Mouse (Mus musculus) embryonic stem cell, embryonic (primary cell): ENCODE measurements around the gene Ankrd13c.
"Not testable (repeated sequence)": the region's sequence is repeated elsewhere in the genome, so short reads cannot be mapped to it uniquely, and the experiment has no call there.

Experiments
- CTCF ChIA-PET, 4 experiments: fragments of 300-600 bp in 2 of 4; fragments of 350-600 bp in 2 of 4; sonication (Branson Sonifier 250); formaldehyde crosslinking; loops; one replicate each; lab custom pipeline; 2022; ENCODE audit warnings: inconsistent platforms in 2 of 4; lab: Charles Lee
- POLR2A ChIA-PET, 4 experiments: fragments of 300-600 bp in 2 of 4; fragments of 350-600 bp in 2 of 4; sonication (Branson Sonifier 250); formaldehyde crosslinking; loops; one replicate each; lab custom pipeline; 2022; ENCODE audit warnings: antibody characterized with exemption in 4 of 4, inconsistent platforms in 1 of 4; lab: Charles Lee

Ankrd13c gene

GRCm38 (mm10) chr3:157932074-157932473 is 15.0 kb upstream of the Ankrd13c start:
- ChIA-PET CTCF (interaction anchor here (0.6 to 1.5 kb wide), 23 partner anchors 11 to 1717 kb away, joined by 3 to 16 read pairs (median 3); partner anchors contain the start of genes Lrrc40 (in 1 of the 4) and Srsf11 (in 1 of the 4)), POLR2A (interaction anchor here (0.7 to 12.3 kb wide), 66 partner anchors 9 to 617 kb away, joined by 3 to 260 read pairs (median 5); partner anchors contain the start of genes Ankrd13c (in 4 of the 4), Lrrc40 (in 3 of the 4), Srsf11 (in 3 of the 4) and Cth (in 1 of the 4))

- CTCF ChIA-PET = not testable (repeated sequence)
- POLR2A ChIA-PET = interaction anchor here (0.5 to 12.3 kb wide), 38 partner anchors 8 to 611 kb away, joined by 3 to 260 read pairs (median 11); partner anchors contain the start of genes Ankrd13c (in 3 of the 4), Cth (in 3 of the 4), Lrrc40 (in 3 of the 4) and Srsf11 (in 3 of the 4)
Observed at GRCm38 (mm10) chr3:157933223-157933622, 13.8 kb upstream of the Ankrd13c start.

- ChIA-PET POLR2A (interaction anchor here (0.6 to 12.3 kb wide), 35 partner anchors 8 to 612 kb away, joined by 3 to 260 read pairs (median 6); partner anchors contain the start of genes Ankrd13c (in 3 of the 4), Cth (in 3 of the 4), Lrrc40 (in 3 of the 4) and Srsf11 (in 3 of the 4)), CTCF (interaction anchor here in 1 of 4 experiments (0.5 kb wide), 1 partner anchor 37 kb away, joined by 11 read pairs; no protein-coding TSS in a partner anchor)
Observed at GRCm38 (mm10) chr3:157934301-157934823, 12.7 kb upstream of the Ankrd13c start.

- CTCF ChIA-PET = no interaction called here
- POLR2A ChIA-PET = interaction anchor here in 3 of 4 experiments (1.3 to 12.3 kb wide), 4 partner anchors 8 to 17 kb away, joined by 3 to 260 read pairs (median 9); partner anchors contain the start of gene Ankrd13c (in 3 of the 3)
Observed at GRCm38 (mm10) chr3:157938585-157938984, 8.5 kb upstream of the Ankrd13c start.

- POLR2A ChIA-PET = interaction anchor here (0.5 to 6.7 kb wide), 69 partner anchors 8 to 1729 kb away, joined by 3 to 260 read pairs (median 5); partner anchors contain the start of genes Lrrc40 (in 4 of the 4), Srsf11 (in 4 of the 4) and Cth (in 3 of the 4)
- CTCF ChIA-PET = interaction anchor here in 1 of 4 experiments (0.7 kb wide), 1 partner anchor 16 kb away, joined by 4 read pairs; no protein-coding TSS in a partner anchor
Observed at GRCm38 (mm10) chr3:157947383-157948280, 593 bp downstream of the Ankrd13c start.

- ChIA-PET CTCF (interaction anchor here in 1 of 4 experiments (1.3 kb wide), 1 partner anchor 21 kb away, joined by 3 read pairs; no protein-coding TSS in a partner anchor), POLR2A (interaction anchor here in 2 of 4 experiments (1.1 to 6.3 kb wide), 6 partner anchors 17 to 30 kb away, joined by 3 to 42 read pairs (median 16); partner anchors contain the start of gene Cth (in 1 of the 2))
Observed at GRCm38 (mm10) chr3:157952716-157953115, 5.7 kb downstream of the Ankrd13c start.

- ChIA-PET CTCF (interaction anchor here in 1 of 4 experiments (0.7 kb wide), 1 partner anchor 24 kb away, joined by 3 read pairs; no protein-coding TSS in a partner anchor), POLR2A (interaction anchor here (0.8 to 6.3 kb wide), 21 partner anchors 8 to 81 kb away, joined by 3 to 42 read pairs (median 4); partner anchors contain the start of genes Ankrd13c (in 4 of the 4), Cth (in 1 of the 4), Lrrc40 (in 1 of the 4) and Srsf11 (in 1 of the 4))
Observed at GRCm38 (mm10) chr3:157955466-157955865, 8.4 kb downstream of the Ankrd13c start.

GRCm38 (mm10) chr3:157956201-157956600 is 9.2 kb downstream of the Ankrd13c start:
- ChIA-PET POLR2A (interaction anchor here (0.8 to 6.3 kb wide), 11 partner anchors 9 to 58 kb away, joined by 3 to 42 read pairs (median 8); partner anchors contain the start of gene Ankrd13c (in 4 of the 4)), CTCF (no interaction called here)

GRCm38 (mm10) chr3:157957320-157957719 is 10.3 kb downstream of the Ankrd13c start:
- POLR2A ChIA-PET = interaction anchor here in 3 of 4 experiments (0.7 to 6.3 kb wide), 10 partner anchors 10 to 1538 kb away, joined by 3 to 42 read pairs (median 7); partner anchors contain the start of genes Ankrd13c (in 2 of the 3) and Depdc1a (in 1 of the 3)
- CTCF ChIA-PET = no interaction called here

- ChIA-PET POLR2A (interaction anchor here in 1 of 4 experiments (0.7 to 1.7 kb wide), 6 partner anchors 9 to 78 kb away, joined by 3 to 7 read pairs (median 4); partner anchors contain the start of gene Ankrd13c), CTCF (interaction anchor here in 1 of 4 experiments (0.7 kb wide), 1 partner anchor 681 kb away, joined by 4 read pairs; no protein-coding TSS in a partner anchor)
Observed at GRCm38 (mm10) chr3:157971151-157971550, 24.1 kb downstream of the Ankrd13c start.

- ChIA-PET CTCF (interaction anchor here in 2 of 4 experiments (0.6 to 0.8 kb wide), 3 partner anchors 42 to 82 kb away, joined by 3 to 7 read pairs (median 4); partner anchors contain the start of gene Cth (in 1 of the 2)), POLR2A (interaction anchor here in 2 of 4 experiments (0.6 to 2.5 kb wide), 9 partner anchors 17 to 81 kb away, joined by 3 to 10 read pairs (median 3); partner anchors contain the start of gene Ankrd13c (in 1 of the 2))
Observed at GRCm38 (mm10) chr3:157973236-157973635, 26.2 kb downstream of the Ankrd13c start.

- POLR2A ChIA-PET = interaction anchor here in 2 of 4 experiments (0.6 to 1.2 kb wide), 5 partner anchors 9 to 1629 kb away, joined by 3 to 7 read pairs (median 3); partner anchors contain the start of gene Ankrd13c (in 2 of the 2)
- CTCF ChIA-PET = no interaction called here
Observed at GRCm38 (mm10) chr3:157979619-157980018, 32.6 kb downstream of the Ankrd13c start.

GRCm38 (mm10) chr3:157993322-157993721 is 46.3 kb downstream of the Ankrd13c start:
- ChIA-PET CTCF (no interaction called here), POLR2A (interaction anchor here in 2 of 4 experiments (1.2 to 1.8 kb wide), 5 partner anchors 12 to 33 kb away, joined by 3 to 7 read pairs (median 4); no protein-coding TSS in a partner anchor)

GRCm38 (mm10) chr3:157995726-157996125 is 48.7 kb downstream of the Ankrd13c start:
- ChIA-PET POLR2A (interaction anchor here in 2 of 4 experiments (0.8 to 2.9 kb wide), 4 partner anchors 12 to 64 kb away, joined by 3 to 12 read pairs (median 4); partner anchors contain the start of genes Lrrc40 (in 1 of the 2) and Srsf11 (in 1 of the 2)), CTCF (no interaction called here)

- POLR2A ChIA-PET = interaction anchor here in 1 of 4 experiments (0.6 to 3.5 kb wide), 4 partner anchors 9 to 89 kb away, joined by 3 to 24 read pairs (median 4); partner anchors contain the start of gene Ankrd13c
- CTCF ChIA-PET = no interaction called here
Observed at GRCm38 (mm10) chr3:157998742-157999369, 51.8 kb downstream of the Ankrd13c start.

GRCm38 (mm10) chr3:158008647-158009046 is 61.6 kb downstream of the Ankrd13c start:
- CTCF ChIA-PET = interaction anchor here in 2 of 4 experiments (1.2 kb wide), 2 partner anchors 77 kb away, joined by 3 read pairs; no protein-coding TSS in a partner anchor
- POLR2A ChIA-PET = interaction anchor here (0.5 to 5.2 kb wide), 31 partner anchors 10 to 1535 kb away, joined by 3 to 55 read pairs (median 4); partner anchors contain the start of genes Lrrc40 (in 2 of the 4), Srsf11 (in 2 of the 4) and Ankrd13c (in 1 of the 4)
